Mouse (Mus musculus) megakaryocyte, embryonic 14.5 days (primary cell): ENCODE results near the gene Ralbp1.

ENCODE experiments used
- FLI1 ChIP-seq: IDR thresholded peaks from 2 replicates; pipeline ENCODE4 v1.6.1; 2012; ENCODE audit warnings: low read length, inconsistent platforms, mixed read lengths
- GATA1 ChIP-seq: IDR thresholded peaks from 3 replicates; pipeline ENCODE4 v1.6.1; 2012; ENCODE audit warnings: mixed read lengths, low read length, inconsistent platforms, borderline replicate concordance

GRCm38 (mm10) chr17:65914083-65914482 lies 28.5 kb upstream of the Ralbp1 start:
- TF ChIP-seq GATA1 (no peak), FLI1 (no peak)
